Mouse (Mus musculus) heart, postnatal 25 days (tissue): ENCODE measurements around the gene Esrrg. TPM values are rescaled to one million over a fixed set of nuclear protein-coding genes. Genes with fewer than 3 reads are reported as not detected.

Experiments used
- DNase-seq: peaks from one replicate; pipeline ENCODE4 v3.0.0; 2022; ENCODE audit warnings: low spot score
- intact Hi-C: fragments of 180-260 bp; cut with DNase I; formaldehyde crosslinking; loops from one replicate; pipeline ENCODE4 v1.15.1; 2025
- total RNA-seq, 2 experiments: library from RNA; stranded (reverse); gene quantifications; 2 replicates each; pipeline ENCODE4 v1.2.3; 2021

Esrrg gene
- total RNA-seq: 10 to 100 TPM; 39.5 to 44.0 TPM

DNA sequence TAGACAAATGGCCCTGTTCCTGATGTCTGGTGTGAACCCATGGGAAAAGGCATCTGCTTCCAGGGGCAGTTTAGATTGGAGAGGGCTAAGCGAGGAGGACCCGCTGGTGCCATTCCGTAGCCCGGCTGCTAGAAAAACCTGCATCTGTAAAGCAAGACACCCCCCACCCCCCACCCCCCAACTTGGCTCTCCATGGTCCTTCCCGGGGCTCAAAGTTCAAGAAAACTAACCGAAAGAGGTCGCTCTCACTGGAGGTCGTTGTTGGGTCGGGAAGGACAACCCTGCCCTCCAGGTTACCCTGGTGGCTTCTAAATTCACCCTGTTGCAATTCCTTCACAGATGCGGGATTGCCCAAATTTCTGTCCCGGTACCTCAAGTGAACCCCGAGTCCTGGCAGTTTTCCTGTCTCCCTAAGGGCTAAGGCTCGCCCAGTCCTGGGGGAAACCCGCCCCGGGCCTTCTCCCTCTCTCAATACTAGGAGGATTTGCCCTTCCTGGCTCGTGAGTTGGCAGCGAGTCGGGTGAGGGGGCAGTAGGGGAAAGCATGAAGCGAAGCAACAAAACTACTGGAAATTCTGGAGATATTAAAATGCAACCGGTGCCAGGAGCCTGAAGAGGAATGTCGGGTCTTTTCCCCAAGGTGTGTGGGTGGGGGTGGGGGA, at the start of gene Esrrg:
Esrrg (plus strand) TSS at position 531 of the 661 bp plus-strand sequence.
- no peak for DNase-seq
- intact Hi-C loops: loop anchor here (5.0 kb wide), 1 partner anchor 39 kb away; no protein-coding TSS in a partner anchor

DNA sequence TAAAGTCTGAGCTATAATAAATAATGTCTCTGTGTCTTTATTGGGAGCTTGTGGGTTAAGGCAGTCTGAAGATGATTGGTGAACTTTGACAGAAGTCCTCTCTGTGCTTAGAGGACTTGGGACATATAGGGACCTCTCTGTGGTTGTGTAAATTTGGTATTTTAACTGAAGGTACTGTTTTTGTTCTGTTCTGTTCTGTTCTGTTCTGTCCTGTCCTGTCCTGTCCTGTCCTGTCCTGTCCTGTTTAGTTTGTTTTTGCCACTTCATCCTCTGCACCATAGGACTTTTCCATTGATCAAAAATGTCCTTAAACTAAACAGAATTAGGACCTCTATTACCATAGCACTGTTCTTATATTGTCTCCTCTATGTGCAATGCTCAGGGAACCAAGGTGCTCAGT, 24.6 kb upstream of the Esrrg start:
- intact Hi-C loops: no loop called here
- no peak for DNase-seq

DNA sequence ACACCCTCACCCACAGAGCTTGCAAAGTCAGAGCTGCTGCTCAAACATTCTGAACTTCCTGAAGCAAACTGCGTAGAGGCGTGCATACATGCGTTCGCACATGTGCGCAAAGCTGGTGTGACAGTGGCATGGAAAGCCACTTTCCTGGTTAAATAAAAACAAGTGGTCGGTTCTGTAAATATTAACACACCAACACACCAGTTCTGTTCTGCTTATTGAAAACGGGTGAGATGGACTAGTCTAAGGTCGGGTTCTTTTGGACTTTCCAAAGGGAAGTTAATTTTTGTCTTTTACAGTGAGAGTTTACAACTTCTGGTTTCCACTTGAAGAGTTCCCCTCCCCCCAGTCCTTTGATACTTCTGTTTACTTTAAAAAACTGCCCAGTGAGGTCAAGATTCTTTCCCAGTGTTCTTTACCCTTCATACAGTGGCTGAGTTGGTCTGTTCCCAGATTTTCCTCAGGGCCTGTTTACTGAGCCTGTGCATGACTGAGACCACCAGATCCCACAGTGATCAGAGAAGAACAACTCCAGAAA, 22.0 kb upstream of the Esrrg start:
- DNase-seq: no peak
- intact Hi-C loops: no loop called here

DNA sequence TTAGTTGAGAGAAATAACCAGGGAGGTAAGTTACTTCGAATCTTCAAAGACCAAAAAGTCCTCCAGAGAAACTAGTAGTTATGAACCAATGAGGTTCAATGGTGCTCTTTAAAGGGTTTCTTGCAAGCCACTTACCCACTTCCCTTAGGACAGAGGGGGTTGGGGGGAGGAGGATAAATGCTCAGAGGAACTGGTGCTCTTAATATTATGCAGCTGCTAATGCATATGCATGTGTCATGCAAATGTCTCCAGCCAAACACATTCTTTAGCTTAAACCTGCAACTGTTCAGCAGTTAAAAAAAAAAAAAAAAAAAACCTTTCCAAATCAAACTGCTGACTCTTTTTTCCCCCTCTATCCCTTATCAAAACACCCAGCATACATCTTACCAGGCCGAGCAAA, 5.6 kb upstream of the Esrrg start:
- intact Hi-C loops: no loop called here
- DNase-seq: no peak

DNA sequence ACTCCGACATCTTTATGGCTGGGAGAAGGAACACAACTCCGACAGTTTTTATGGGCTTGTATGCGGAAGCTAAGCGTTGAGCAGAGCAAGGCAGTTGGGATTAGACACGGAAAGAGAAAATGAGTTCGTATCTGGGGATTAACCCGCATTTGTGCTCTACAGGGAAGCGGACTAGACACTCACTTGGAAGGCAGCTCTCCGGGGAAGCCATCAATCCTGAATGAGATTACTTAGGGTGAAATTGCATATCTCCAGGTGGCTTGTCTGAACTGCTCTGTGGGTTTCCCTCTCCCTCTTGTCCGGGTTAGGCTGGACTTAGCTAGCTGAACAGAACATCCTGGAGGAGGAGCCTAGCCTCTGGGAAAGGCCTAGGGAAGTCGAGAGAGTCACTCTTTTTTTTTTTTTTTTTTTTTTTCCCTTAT, 4.5 kb upstream of the Esrrg start:
- intact Hi-C loops: no loop called here
- no peak for DNase-seq

DNA sequence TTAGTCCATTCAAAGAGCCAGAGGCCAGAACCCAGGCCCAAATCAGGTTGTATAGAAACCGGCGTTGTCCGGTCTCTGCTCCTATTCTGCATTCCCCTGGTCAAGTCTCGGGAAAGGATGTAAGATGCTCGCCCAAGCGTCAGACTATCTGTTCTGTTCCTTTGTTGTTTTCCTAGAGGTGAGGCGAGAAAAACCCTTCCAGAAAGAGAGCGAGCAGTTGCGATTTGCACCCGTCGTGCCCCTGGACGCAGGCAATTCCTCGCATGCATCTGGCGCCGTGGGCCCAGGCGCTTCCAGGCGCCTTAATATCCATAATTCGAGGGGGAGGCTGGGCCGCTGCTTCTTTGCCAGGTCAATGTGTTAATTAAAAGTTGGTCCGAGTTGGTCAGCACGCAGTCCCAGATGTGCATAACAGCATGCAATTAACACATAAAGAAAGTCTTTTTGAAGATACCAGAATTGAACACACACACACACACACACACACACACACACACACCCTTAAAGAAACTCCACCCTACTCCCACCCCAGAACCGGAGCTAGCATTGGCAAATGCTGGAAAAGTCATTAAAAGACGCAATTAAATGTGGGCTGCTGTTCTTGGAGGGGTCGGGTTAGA, 3.8 kb upstream of the Esrrg start:
- no peak for DNase-seq

DNA sequence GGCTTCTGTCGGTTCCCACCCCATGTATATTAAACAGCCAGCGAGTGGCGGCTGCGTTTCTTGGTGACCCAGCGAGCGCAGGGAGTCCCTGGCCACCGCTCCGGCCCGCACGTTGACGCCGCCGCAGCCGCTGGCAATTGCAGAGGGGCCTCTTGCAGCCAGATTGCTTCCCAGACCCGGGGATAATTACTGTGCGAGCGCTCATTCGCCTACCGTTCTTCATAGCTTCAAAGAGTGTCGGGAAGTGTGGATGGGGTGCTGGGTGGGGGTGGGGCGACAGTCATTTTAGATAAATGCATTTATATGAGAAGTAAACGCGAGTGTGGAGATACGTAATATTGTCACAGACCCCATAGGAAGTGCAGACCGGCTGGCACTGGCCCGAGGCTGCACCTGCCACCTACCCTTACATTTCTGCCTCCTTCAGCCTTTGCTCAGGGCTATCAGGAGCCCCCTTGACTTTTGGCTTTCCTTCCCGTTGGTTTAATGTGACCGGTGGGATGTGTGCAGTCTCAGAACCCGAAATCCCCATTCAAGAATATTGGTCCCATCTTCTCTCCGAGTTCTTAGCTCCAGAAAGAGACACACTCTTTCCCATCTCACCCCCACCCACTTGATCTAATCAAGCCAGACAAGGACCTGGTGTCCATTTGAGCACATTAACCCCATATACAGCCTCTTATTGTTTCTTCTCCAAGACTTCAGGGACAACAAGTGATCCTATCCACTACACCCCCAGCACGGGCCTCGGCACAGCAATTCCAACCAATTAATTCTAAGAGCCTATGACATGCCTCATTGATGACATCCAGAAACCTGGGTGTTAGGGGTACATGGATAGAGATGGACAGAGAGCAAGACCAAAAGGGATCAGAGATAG, 3.0 kb upstream of the Esrrg start:
- intact Hi-C loops: loop anchor here (5.0 kb wide), 1 partner anchor 42 kb away; no protein-coding TSS in a partner anchor
- DNase-seq: no peak

More for the DNA sequence above, 3.8 kb upstream of the Esrrg start:
- intact Hi-C loops: loop anchor here (5.0 kb wide), 1 partner anchor 42 kb away; no protein-coding TSS in a partner anchor

DNA sequence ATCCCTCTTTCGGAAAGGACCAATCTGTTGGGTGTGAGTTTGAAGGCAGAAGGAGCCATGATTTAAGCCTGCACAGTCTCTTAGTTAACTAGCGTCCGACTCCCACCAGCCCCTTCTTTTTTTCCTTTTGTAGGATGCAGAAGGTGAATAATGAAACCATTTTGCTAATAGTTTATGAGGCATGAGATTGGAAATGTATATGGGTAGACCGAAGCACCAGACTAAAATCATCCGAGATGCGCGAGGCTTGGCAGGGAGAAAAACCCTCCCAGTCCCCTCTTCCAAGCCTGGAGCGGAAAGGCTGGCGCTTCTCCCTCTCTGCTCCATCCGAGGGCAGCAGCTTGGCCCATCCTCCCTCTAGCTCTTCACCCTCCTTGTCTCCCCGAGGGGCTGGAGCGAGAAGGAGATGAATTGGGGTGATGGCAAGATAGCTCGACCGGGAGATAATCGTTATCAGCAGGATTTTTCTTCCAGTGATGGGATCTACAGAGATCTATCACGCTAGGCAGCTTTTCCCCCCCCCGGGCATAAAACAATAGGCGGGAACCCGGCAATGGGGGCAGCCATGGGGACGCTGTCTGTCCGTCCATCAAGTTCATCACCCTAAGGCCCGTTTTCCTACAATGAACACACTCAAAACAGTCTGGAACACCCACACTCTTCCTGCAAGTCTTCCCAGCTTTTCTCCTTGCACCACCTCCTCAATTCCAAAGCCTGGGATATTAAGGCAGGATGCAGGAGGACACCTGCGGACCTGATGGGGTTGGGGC, 2.1 kb upstream of the Esrrg start:
- intact Hi-C loops: loop anchor here (5.0 kb wide), 1 partner anchor 41 kb away; no protein-coding TSS in a partner anchor

DNA sequence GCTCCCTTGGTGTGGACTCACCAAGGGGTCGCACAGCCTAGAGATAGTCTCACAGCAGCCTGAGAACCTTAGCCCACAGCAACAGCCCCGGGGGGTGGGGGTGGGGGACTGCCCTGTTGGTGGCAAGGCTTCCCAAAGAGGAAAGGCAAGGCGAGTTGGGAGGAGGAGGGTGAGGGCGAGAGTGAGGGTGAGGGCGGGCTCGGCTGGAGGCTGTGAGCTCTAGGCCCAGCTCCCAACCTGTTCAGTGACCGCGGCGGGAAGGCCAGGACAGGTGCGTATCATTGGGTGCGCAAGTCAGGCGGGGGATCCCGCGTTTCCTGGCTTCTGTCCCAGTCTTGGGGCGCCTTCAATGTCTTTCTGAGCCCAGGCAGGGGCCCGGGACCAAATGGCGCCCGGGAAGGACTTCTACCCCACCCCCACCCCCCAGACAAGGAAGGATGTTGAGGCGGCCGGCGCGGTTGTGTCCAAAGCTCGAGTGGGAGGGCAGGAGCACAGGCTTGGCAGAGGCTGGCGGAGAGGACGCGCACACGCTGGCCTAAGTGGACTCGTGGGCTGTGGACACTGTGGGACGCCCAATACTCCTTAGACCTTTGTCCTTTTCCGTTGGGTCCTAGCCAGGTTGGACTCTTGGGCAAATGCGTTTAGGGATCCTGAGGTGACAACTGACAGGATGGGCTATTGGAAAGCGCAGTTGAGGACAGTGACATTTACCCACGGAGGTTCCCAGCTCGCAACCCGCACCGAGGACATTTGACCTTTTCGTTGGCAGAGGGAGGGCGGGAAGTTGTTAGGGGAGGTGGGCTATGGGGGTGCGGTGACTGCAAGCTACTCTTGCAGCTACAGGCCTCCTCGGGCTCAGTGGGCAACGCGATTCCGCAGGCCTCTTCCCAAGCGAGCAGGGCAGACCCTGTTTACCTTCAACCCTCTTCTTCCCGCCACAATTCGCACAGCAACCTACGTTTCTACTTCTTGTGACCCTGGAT, 1.2 kb upstream of the Esrrg start:
- intact Hi-C loops: loop anchor here (5.0 kb wide), 1 partner anchor 40 kb away; no protein-coding TSS in a partner anchor
- DNase-seq: no peak

More for the DNA sequence above, 2.1 kb upstream of the Esrrg start:
- no peak for DNase-seq

DNA sequence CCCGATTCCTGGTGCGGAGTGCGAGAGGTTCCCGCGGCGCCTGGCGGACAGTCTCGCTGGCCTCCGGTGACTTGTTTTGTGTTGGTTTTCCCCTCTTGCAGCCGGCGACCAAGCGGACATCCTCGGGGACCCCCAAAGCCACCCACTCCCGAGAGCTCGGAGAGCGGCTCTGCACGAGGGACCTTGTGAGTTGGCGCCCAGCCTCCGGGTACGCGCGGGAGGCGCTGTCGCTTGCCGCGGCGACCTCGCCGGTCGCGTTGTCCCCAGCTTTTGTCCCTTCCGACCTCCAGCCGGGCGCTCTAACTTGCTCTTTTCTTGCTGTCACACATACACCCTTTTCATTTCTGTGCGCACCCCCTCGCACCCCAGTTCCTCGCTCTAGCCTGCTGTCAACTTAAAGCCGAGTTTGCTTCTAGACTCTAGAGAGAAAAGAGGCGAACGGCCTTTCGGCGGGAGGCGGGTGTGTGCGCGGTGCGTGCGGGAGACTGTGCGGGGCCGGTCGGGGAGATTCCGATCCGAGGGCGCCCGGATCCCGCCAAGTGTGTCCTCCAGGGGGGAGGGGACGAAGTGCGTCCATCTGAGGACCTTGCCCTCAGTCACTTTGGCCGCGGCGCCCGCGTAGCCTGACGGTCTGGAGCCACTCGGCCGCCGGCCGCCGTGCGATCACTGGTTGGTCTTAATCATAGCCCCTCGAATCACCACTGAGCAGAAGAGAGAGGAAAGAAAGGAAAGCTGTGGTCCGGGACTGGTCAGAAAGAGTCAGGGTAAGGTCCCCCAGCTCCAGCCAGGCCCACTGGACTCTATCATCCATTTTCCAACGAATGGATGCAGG, 646 bp downstream of the Esrrg start:
- no peak for DNase-seq
- intact Hi-C loops: loop anchor here (5.0 kb wide), 1 partner anchor 38 kb away; no protein-coding TSS in a partner anchor

DNA sequence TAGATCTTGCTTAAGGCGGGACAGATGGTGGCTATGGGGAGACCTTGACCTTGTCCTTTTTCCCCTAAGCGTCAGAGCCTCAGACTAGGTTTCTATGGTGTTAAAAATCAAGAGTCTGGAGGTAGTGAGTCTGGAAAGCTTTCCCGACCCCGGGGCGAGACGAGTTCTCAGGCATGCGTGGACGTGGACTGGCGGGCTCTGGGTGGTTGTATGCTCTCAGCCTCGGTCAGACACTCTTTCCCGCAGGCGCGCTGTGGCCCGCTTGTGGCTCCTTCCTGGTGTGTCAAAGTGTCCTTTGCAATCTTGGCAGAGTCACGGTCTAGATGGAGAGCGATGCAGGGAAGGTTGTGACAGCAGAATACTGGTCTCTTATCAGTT, 1.3 kb downstream of the Esrrg start:
- intact Hi-C loops: loop anchor here (5.0 kb wide), 1 partner anchor 37 kb away; no protein-coding TSS in a partner anchor

DNA sequence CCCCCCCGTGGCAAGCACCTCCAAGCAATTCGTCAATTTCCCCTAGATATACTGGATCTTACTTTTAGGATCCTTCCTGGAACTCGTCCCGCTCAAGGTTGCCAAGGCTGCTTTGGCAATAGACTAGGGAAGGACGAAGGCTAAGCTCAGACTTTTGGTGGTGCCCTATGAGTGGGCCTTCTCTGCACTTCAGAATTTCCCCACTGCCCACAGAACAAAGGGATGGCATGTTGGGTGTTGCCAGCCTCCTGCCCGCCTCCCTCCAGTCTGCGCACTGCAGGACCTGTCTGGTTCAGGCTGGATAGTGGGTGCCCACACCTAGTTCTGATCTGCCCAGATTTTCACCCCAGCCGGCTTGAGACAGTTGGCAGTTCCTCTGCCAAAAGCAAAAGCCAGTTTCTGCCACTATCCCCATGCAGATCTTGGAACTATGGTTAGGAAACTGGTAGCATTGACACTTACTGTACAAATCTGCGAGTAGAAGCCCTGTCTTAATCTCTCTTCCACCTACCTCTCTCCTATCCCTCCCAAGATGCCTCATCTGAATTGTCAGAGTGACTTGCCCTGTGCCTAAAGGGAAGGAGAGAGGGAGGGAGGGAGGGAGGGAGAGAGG, 1.9 kb downstream of the Esrrg start:
- no peak for DNase-seq
- intact Hi-C loops: no loop called here

More for the DNA sequence above, 1.3 kb downstream of the Esrrg start:
- DNase-seq: no peak

DNA sequence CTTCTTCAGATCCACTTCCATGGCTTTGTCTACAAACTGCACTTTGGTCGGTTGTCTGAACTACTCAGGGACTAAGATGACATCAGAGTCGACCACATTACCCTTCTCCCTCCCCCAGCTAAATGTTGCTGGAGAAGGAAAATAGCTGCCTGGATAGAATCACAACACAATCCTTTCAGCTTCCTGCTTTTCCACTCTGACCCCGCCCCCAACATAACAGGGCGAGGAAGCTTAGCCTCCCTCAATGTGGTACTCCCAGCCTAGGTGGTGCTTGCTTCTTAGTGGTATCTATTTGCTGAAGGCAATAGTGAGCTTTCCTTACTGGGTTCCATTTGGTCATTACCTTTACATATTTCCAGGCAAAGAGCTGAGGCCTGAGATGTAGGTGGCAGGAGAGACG, 3.3 kb downstream of the Esrrg start:
- DNase-seq: no peak
- intact Hi-C loops: no loop called here

DNA sequence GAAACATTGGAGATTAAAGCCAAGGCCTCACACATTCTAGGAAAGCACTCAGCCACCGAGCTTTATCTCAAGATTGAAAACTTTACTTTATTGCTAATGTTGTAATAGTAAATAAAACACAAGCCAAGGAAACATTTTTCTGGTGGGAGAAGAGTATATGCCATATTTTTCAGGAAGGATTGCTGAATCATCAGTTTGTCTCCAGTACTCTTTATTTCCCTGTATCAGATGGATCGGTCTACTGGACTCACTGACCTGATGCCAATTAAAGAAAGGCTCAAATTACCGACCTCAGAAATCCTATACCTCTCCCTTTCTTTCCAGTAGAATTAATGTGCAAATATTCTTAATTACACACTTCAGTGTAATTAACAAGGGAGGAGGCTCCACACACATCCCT, 4.7 kb downstream of the Esrrg start:
- DNase-seq: no peak
- intact Hi-C loops: no loop called here

DNA sequence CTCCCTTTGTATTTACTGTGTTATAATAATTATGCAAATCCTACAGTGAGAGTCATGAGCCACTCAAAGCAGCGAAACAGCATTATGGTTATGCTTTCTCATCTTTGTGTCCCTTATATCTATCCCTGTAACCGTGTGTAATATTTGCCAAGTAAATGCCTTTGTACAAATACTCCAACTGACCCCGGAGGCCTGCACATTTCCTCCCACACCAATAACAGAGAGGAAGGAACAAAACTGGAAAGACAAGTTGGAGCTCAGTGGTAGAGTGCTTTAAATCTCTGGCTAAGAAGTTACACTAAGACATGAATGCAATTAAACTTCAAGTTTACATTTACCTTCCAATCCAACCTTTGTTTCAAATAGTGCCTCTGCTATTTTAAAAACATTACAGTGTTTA, 15.4 kb downstream of the Esrrg start:
- intact Hi-C loops: no loop called here
- no peak for DNase-seq

DNA sequence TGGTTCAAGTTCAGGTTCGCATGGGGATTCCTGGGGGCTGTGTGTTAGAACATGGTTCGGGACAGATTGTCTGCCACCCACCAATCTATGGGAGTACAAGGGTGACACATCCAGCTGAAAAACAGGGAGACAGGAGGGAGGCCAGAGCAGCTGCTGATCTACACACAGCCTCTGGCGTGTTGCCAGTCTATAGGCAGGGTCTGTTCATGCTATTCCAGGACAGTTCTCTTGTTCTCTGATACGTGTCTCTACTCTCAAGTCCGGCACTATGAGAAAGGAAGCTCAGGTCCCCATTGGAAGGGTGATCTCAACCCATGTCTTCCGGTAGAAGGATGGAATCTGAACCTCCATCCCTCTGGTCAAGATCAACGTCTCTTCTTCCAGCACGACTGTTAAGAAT, 21.8 kb downstream of the Esrrg start:
- DNase-seq: no peak
- intact Hi-C loops: no loop called here

DNA sequence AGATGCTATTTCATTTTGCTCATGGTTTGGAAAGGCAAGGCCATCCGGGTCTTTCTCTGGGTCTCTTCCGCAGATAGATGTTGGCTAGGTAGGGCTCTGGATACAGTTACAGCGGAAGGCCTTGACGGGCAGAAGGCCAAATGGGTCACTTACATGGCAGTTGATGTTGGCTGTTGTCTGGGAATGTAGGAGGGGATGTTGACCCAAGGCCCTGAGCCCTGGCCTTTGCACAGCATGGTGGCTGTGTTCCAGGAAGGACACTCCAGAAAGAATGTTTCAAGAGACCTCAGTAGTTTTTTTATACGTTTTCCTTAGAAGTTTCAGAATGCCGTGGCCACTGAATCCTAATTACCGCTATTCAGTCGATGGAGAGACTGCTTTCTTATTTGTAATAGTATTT, 22.9 kb downstream of the Esrrg start:
- no peak for DNase-seq

More for the DNA sequence above, 22.9 kb downstream of the Esrrg start:
- intact Hi-C loops: no loop called here
